Mouse (Mus musculus) ES-E14 (cell line): ENCODE data around the gene Hspbap1. TPM values are rescaled to one million over a fixed set of nuclear protein-coding genes. Genes with fewer than 3 reads are reported as not detected.
A peak's percentile ranks its signal among the peaks of the same experiment; 100 is the strongest.

Experiments
- DNase-seq: peaks from one replicate; pipeline ENCODE4 v3.0.0-alpha.2; 2013; ENCODE audit warnings: low read depth, low spot score
- H3K27ac ChIP-seq: 2 replicates; pipeline ENCODE4 v1.5.1; 2012; ENCODE audit warnings: low read depth, mild to moderate bottlenecking, low read length, moderate library complexity, mixed read lengths; ENCODE audit not compliant: poor library complexity, insufficient read depth, severe bottlenecking
- H3K36me3 ChIP-seq: 2 replicates; pipeline ENCODE4 v1.6.1; 2012; ENCODE audit warnings: mild to moderate bottlenecking, low read length, moderate library complexity, mixed read lengths; ENCODE audit not compliant: control insufficient read depth, poor library complexity, insufficient read depth, severe bottlenecking
- H3K4me1 ChIP-seq, 2 experiments: fragments of 150-350 bp in 1 of 2; sonication (generic) in 1 of 2; 2 replicates each; pipeline ENCODE4 v1.6.1; 2012; ENCODE audit warnings: low read length in 2 of 2, mild to moderate bottlenecking in 1 of 2, mixed read lengths in 1 of 2; ENCODE audit not compliant: control insufficient read depth in 2 of 2, insufficient read depth in 2 of 2, poor library complexity in 1 of 2
- H3K4me3 ChIP-seq, 2 experiments: fragments of 150-350 bp in 1 of 2; sonication (generic) in 1 of 2; 2 replicates each; pipeline ENCODE4 v1.5.1; 2012; ENCODE audit warnings: low read length in 2 of 2, low read depth in 1 of 2, mild to moderate bottlenecking in 1 of 2, mixed read lengths in 1 of 2; ENCODE audit not compliant: insufficient read depth in 1 of 2, poor library complexity in 1 of 2, severe bottlenecking in 1 of 2
- H3K9ac ChIP-seq: 2 replicates; pipeline ENCODE4 v1.6.1; 2012; ENCODE audit warnings: low read depth, mild to moderate bottlenecking, low read length, mixed read lengths; ENCODE audit not compliant: poor library complexity, insufficient read depth, severe bottlenecking
- H3K9me3 ChIP-seq: fragments of 150-350 bp; sonication (generic); 2 replicates; pipeline ENCODE4 v1.6.1; 2012; ENCODE audit warnings: low read depth, mild to moderate bottlenecking, low read length; ENCODE audit not compliant: control insufficient read depth, insufficient read depth
- CHD2 ChIP-seq: IDR thresholded peaks from 2 replicates; pipeline ENCODE4 v1.6.1; 2014; ENCODE audit warnings: mild to moderate bottlenecking, low read depth, low read length, inconsistent platforms
- HCFC1 ChIP-seq: IDR thresholded peaks from 2 replicates; pipeline ENCODE4 v1.6.1; 2012; ENCODE audit warnings: low read length, inconsistent platforms, borderline replicate concordance; ENCODE audit not compliant: insufficient read depth
- MAFK ChIP-seq: IDR thresholded peaks from 2 replicates; pipeline ENCODE4 v1.6.1; 2014; ENCODE audit warnings: mild to moderate bottlenecking, low read depth, low read length, inconsistent platforms; ENCODE audit not compliant: insufficient read depth
- ZC3H11A ChIP-seq: IDR thresholded peaks from 2 replicates; pipeline ENCODE4 v1.6.1; 2012; ENCODE audit warnings: low read depth, mild to moderate bottlenecking, inconsistent platforms, low read length, borderline replicate concordance
- ZNF384 ChIP-seq: IDR thresholded peaks from 2 replicates; pipeline ENCODE4 v1.6.1; 2012; ENCODE audit warnings: low read depth, low read length, inconsistent platforms
- in situ Hi-C, 2 experiments: fragments of 600-800 bp; cut with MboI; formaldehyde crosslinking; loops; one replicate each; pipeline ENCODE4 v1.15.1; 2025; ENCODE audit warnings: low sequenced_read_pairs in 2 of 2, inconsistent platforms in 1 of 2; ENCODE audit not compliant: unreplicated experiment in 2 of 2
- total RNA-seq: library from RNA; depleted of rRNA; stranded (reverse); fragments of 300-350 nt; gene quantifications from 2 replicates; pipeline ENCODE4 v1.2.3, GENCODE M21; 2012

The Hspbap1 gene
- total RNA-seq, 1 experiment = 73.5 TPM

DNA sequence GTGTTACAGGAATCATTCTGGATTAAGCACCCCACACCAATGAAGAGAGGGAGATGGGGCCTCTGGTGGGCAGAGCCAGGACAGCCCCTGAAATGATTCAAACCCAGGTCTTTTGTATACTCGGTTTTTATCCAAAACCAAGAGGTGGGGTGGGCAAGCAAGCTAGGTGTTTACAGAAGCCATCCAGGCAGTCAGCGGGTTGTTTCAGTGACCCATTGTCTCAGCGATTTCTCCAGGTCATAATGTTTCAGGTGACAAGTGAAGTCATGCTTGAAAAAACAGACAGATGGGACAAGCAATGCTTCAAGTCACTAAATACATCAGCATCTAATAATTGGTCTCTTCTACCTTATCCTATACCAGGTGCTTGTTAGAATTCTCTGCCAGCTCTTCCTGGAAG, 3.8 kb upstream of the Hspbap1 start:
- in situ Hi-C loops = no loop called here
- H3K36me3 ChIP-seq = no peaks in the 10 kb centered on the region
- no peak overlapping the region for H3K9ac ChIP-seq
- no peaks in the 10 kb centered on the region for H3K9me3 ChIP-seq
- H3K27ac ChIP-seq = no peak overlapping the region
- no peak overlapping the region for H3K4me3 ChIP-seq
- H3K4me1 ChIP-seq = 0 out of 4 replicates have a peak, but pooled peaks cover 0 to 5% of the 10 kb centered on the region in 2 experiments
- no peak for TF ChIP-seq ZC3H11A
- TF ChIP-seq ZNF384 = no peak
- no peak for TF ChIP-seq MAFK
- no peak for TF ChIP-seq HCFC1
- no peak for TF ChIP-seq CHD2
- DNase-seq = no peak

DNA sequence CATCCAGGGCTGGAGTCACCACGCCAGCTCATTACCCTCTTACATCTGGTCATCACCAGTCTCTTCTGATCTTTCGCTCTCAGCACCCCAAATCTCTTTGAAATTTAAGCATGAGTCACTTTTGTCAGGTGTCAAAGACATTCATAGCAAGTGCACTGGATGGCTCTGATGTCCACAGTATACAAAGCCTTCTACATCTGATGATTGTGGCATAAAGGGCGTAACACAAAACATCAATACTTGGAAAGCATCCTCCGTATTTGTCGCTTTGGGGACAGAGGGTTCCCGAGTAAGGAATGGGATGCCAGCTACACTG, 1.7 kb upstream of the Hspbap1 start:
- H3K36me3 ChIP-seq = peaks cover 5% of the 10 kb centered on the region
- H3K9me3 ChIP-seq = no peaks in the 10 kb centered on the region
- H3K9ac ChIP-seq = peak overlapping the region; percentile 80
- peak overlapping the region; percentile 85 to 89 for H3K4me3 ChIP-seq
- TF ChIP-seq ZNF384 = no peak
- TF ChIP-seq ZC3H11A = no peak
- DNase-seq = no peak
- 0 out of 4 replicates have a peak, but pooled peaks cover 0 to 7% of the 10 kb centered on the region in 2 experiments for H3K4me1 ChIP-seq
- no peak overlapping the region for H3K27ac ChIP-seq
- in situ Hi-C loops = no loop called here

DNA sequence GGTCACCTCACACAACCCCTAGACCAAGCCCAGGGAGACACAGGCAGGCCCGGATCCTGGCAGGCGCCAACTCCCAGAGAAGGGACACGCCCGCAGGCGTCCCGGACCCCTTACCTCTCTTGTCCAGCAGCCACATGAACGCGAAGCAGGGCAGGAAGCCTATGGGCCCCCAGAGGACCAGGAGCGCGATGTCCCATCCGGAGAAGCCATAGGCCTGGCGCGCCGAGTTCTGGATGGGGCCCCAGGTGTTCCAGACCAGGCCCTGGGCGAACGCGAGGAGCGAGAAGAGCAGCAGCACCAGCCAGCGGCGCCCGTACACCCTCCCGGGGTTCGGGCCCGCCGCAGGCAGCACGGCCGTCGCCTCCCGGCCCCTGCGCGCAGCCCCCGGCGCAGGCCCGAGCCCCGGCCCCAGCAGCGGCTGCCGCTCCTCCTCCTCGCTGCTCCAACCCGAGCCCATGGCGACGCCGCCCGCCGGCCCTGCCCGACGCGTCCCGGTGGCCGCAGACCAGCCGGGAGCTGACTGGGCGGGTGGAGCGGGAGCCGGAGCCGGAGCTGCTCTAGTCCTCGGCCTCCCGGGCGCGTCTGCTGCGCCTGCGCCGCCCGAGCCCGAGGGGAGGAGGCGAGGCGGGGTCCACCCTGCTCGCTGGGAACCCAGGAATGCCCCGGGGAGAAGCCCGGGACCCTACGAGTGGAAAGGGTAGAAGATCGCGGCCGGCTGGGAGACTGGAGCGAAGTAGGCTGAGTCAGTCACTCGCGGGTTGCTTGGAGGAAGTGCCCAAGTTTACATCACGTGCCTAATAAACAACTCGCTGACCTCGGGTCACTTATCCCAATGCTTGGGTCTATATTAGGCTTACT, 1.2 kb upstream of the Hspbap1 start, which contains the start of gene Dirc2:
TSS of gene Dirc2 (minus strand) at position 572 of the 858 bp plus-strand sequence.
- Histone ChIP-seq H3K36me3 (peaks cover 5% of the 10 kb centered on the region), H3K9me3 (no peaks in the 10 kb centered on the region), H3K9ac (peak within 1 kb of the TSS; percentile 80), H3K4me3 (peak within 1 kb of the TSS; percentile 85 to 97), H3K4me1 (0 out of 4 replicates have a peak, but pooled peaks cover 0 to 6% of the 10 kb centered on the region in 2 experiments), H3K27ac (0 out of 2 replicates have a peak within 1 kb of the TSS, but pooled peaks have one; percentile 32)
- TF ChIP-seq MAFK (no peak), ZNF384 (no peak), CHD2 (no peak), HCFC1 (no peak), ZC3H11A (no peak)
- DNase-seq = peak; percentile 38
- in situ Hi-C loops = no loop called here

DNA sequence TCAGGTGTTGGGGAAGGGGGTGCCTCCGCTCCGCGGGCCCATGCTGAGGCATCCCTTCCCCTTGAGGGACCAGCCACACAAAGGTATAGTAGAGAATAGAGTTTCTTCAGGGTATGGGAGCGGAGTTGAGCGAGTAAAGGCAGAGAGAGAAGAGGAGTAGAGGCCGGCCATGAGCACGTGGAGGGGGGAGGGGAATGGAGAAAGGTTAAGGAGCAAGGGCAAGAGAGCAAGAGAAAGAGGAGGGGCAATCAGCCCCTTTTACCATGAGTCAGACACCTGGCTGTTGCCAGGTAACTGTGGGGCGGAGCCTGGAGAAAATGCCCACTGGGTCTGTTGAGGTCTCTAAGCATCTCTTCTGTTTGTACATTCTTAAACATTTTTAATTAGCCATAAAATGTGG, 966 bp downstream of the Hspbap1 start:
- DNase-seq = peak; percentile 70
- peak overlapping the region; percentile 83 for H3K27ac ChIP-seq
- in situ Hi-C loops = no loop called here
- TF ChIP-seq ZNF384 (no peak), MAFK (no peak), CHD2 (no peak), ZC3H11A (no peak), HCFC1 (no peak)
- H3K4me3 ChIP-seq = peak overlapping the region; percentile 85 to 97
- H3K4me1 ChIP-seq = peaks cover 6% of the 10 kb centered on the region in 2 experiments; a peak in 1 of 4 replicates
- H3K9ac ChIP-seq = peak overlapping the region; percentile 96
- H3K9me3 ChIP-seq = no peaks in the 10 kb centered on the region
- peaks cover 5% of the 10 kb centered on the region for H3K36me3 ChIP-seq
